Mouse (Mus musculus) E14TG2a.4 (cell line): Measurements from ENCODE around the gene Wasf1.

Experiments
- H3K27me3 ChIP-seq: 2 replicates; pipeline ENCODE4 v1.6.1; 2014; ENCODE audit warnings: low read length, control low read depth; ENCODE audit not compliant: insufficient read depth
- H3K36me3 ChIP-seq: 2 replicates; pipeline ENCODE4 v1.6.1; 2014; ENCODE audit warnings: low read length, control low read depth; ENCODE audit not compliant: insufficient read depth
- H3K4me1 ChIP-seq: replicated peaks from 2 replicates; pipeline ENCODE4 v1.6.1; 2014; ENCODE audit warnings: low read depth, low read length, control low read depth
- H3K4me3 ChIP-seq: replicated peaks from 2 replicates; pipeline ENCODE4 v1.5.1; 2014; ENCODE audit warnings: mild to moderate bottlenecking, low read length
- H3K9me3 ChIP-seq: 2 replicates; pipeline ENCODE4 v1.6.1; 2014; ENCODE audit warnings: low read length, control low read depth
- CTCF ChIP-seq: conservative IDR thresholded peaks from 2 replicates; pipeline ENCODE4 v1.5.1; 2014; ENCODE audit warnings: low read length
- NANOG ChIP-seq: IDR thresholded peaks from 2 replicates; pipeline ENCODE4 v1.6.1; 2014; ENCODE audit warnings: borderline replicate concordance, low read length, mixed read lengths
- POU5F1 ChIP-seq: IDR thresholded peaks from 2 replicates; pipeline ENCODE4 v1.6.1; 2014; ENCODE audit warnings: low read length, borderline replicate concordance

The Wasf1 gene

DNA sequence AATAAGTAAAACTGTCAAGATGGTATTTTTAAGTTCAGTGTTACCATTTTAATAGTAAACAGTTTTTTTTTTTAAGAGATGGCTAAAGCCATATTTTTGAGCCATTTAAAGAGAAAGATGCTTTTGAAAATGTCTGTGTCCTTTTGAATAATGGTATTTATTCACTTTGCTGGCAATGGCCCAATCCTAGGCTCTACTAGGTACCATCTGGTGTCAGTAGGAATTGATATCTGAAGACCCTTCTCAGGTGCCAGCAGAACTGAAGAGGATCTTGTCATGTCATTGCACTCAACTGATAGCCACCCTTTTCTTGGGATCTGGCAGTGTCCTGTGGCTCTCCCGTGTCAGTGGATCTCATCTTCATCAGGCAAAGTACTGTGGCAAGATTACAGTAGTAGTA is 22.9 kb downstream of the Wasf1 start:
- Histone ChIP-seq H3K9me3 (no peaks in the 10 kb centered on the region), H3K36me3 (no peaks in the 10 kb centered on the region), H3K4me3 (no peak overlapping the region), H3K4me1 (peaks cover 48% of the 10 kb centered on the region), H3K27me3 (no peaks in the 10 kb centered on the region)
- no peak for TF ChIP-seq CTCF
- no peak for TF ChIP-seq NANOG
- no peak for TF ChIP-seq POU5F1

DNA sequence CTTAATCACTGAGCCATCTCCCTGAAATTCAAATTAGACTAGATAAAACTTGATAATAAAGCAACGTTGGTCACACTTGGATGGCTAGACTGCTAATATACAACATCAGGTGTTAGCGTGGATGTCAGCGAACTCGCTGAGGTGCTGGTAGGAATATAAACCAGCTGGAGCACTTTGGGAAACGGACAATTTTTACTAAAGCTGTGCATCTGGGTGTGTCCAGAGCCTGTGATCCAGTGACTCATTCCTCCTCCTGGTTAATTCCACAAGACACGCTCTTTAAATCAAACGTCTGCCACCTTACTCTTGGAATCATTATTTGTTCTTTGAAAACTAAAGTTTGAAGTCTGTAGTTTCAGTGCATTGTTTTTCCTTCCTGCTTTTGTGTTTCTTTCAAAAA is 23.5 kb downstream of the Wasf1 start:
- peaks cover 51% of the 10 kb centered on the region for H3K4me1 ChIP-seq
- no peak for TF ChIP-seq POU5F1
- no peak for TF ChIP-seq NANOG
- TF ChIP-seq CTCF, result no peak
- no peaks in the 10 kb centered on the region for H3K36me3 ChIP-seq
- no peaks in the 10 kb centered on the region for H3K27me3 ChIP-seq
- no peaks in the 10 kb centered on the region for H3K9me3 ChIP-seq
- no peak overlapping the region for H3K4me3 ChIP-seq

DNA sequence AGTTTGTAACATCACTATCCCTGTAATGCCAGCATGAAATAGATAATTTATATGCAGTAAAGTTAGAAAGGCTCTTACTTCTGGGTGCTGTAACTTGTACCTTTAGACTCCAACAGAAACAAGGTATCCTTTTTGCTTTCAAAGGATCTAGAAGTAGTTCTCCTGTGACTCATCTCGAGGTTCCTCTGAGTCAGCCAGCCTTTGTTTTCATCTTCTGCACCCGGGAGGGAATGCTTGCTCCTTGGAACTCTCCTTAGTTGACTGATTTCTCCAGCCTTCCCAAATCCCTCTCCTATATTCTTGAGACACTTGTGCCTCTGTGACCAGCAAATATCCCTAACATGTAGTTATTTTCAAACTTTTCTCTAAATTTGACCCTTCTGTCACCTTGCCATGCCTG is 25.3 kb downstream of the Wasf1 start:
- no peak for TF ChIP-seq NANOG
- no peak for TF ChIP-seq CTCF
- TF ChIP-seq POU5F1, result no peak
- Histone ChIP-seq H3K9me3 (no peaks in the 10 kb centered on the region), H3K27me3 (no peaks in the 10 kb centered on the region), H3K36me3 (no peaks in the 10 kb centered on the region), H3K4me3 (no peak overlapping the region), H3K4me1 (peaks cover 36% of the 10 kb centered on the region)

DNA sequence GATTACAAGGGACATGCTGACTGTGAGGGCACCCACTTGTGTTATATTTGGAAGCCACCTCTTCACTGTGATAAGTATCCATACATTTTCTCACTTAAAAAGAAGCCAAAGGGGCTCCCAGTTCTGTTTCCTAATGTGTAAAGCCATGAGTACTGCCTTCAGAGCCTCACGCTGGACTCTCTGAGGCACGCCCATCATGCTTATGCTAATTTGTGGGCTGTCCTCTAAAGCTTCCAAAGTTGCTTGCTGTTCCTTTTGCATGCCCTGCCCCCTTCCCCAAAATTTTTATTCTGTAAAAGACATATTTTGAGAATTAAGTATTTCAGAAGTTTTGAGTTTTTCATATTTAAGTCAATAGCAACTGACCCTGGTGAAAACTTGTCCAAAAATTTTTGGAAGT is 27.5 kb downstream of the Wasf1 start:
- no peak for TF ChIP-seq CTCF
- TF ChIP-seq POU5F1, result no peak
- no peak for TF ChIP-seq NANOG
- H3K36me3 ChIP-seq, result no peaks in the 10 kb centered on the region
- peaks cover 31% of the 10 kb centered on the region for H3K4me1 ChIP-seq
- H3K9me3 ChIP-seq, result no peaks in the 10 kb centered on the region
- peak overlapping the region; percentile 51 for H3K4me3 ChIP-seq
- no peaks in the 10 kb centered on the region for H3K27me3 ChIP-seq

DNA sequence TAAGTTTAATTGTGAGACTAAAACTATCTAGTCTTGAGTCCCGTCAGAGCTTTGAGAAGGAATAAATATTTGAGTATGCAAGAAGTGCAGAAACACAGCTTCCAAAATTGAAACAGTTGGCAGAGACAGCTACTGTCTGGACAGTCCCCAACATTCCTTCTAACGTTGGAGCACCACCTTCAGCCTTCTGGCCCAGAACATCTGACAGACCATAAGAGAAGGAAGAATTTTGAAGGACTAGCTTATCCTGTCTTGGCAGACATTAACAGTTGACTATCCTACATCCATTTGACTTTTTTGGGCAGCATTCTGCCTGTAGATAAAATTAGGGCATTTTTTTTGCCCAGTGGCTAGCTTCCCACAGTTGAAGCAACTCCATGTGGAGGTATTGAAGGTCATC is 32.0 kb downstream of the Wasf1 start:
- Histone ChIP-seq H3K4me1 (peaks cover 28% of the 10 kb centered on the region), H3K9me3 (no peaks in the 10 kb centered on the region), H3K36me3 (no peaks in the 10 kb centered on the region), H3K27me3 (no peaks in the 10 kb centered on the region), H3K4me3 (no peak overlapping the region)
- TF ChIP-seq CTCF (no peak), POU5F1 (no peak), NANOG (no peak)

DNA sequence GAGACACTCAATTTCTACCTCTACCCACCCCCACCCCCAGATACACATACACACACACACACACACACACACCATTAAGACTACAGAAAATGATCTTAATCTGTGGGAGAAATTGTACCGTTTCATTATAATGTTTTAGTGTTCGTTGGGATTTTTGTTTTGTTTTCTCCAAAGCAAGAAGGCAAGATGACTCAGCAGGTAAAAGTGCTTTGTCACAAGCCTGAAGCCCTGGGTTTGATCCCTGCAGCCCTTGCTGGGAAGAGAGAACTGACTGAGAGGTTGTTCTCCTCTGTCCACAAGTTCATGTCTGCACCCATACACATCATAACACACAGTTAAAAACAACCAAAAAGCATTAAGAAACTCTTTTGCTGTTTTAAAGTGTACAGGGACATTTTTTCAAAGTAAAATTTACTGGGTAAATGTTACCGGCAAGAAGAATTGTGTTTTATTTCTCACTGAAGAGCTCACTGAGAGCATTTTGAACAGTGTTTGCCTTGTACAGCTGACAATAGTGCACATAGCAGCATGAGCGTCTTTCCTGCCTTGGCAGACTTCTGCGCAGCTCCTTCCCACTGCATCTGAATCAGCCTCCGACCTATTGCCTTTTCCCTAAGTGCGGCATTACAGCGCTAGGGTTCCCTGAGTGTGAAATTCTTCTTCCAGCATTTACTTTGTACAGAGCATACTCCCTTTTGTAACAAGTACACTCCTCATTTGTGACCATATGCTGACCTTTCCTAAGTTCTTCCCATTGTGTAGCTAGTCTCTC is 35.6 kb downstream of the Wasf1 start:
- H3K27me3 ChIP-seq, result no peaks in the 10 kb centered on the region
- H3K4me1 ChIP-seq, result peaks cover 19% of the 10 kb centered on the region
- TF ChIP-seq NANOG (no peak), POU5F1 (no peak), CTCF (no peak)
- H3K36me3 ChIP-seq, result peaks cover 9% of the 10 kb centered on the region; the same call in 1 of the 2 replicates
- H3K4me3 ChIP-seq, result no peak overlapping the region
- no peaks in the 10 kb centered on the region for H3K9me3 ChIP-seq

DNA sequence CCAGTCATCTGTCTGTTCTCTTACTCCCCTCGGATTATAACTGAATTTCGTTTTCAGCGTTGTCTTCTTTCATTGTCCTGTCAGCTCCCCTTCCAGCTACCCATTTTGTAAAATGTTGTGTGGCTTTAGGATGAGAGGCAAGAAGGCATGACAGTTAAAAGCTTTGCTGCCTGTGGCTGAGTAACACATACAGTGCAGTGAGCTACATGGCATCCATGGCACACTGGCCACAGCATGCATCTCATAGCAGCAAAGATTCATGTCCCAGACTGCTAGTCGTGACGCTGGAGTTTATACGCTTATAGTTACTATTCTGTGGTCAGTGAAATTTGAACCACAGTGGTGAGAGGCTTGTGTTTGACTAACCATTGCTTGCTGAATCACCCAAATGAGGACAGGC is 36.2 kb downstream of the Wasf1 start:
- H3K9me3 ChIP-seq, result no peaks in the 10 kb centered on the region
- no peaks in the 10 kb centered on the region for H3K27me3 ChIP-seq
- no peak overlapping the region for H3K4me3 ChIP-seq
- no peak for TF ChIP-seq NANOG
- TF ChIP-seq CTCF, result no peak
- no peak for TF ChIP-seq POU5F1
- peaks cover 19% of the 10 kb centered on the region for H3K4me1 ChIP-seq
- peaks cover 10% of the 10 kb centered on the region; the same call in 1 of the 2 replicates for H3K36me3 ChIP-seq

DNA sequence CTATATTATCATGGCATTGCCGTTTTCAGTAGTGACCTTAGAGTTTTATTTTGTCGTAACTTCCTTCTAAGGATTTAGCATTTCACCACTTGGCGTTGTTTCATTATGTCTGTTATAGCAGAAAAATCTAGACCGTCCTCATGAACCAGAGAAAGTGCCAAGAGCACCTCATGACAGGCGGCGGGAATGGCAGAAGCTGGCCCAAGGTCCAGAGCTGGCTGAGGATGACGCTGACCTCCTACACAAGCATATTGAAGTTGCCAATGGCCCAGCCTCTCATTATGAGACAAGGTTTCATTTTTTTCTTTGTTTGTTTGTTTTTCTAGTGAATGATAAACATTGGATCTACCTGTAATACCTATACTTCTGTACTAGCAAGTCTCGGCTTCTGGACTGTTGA is 49.7 kb downstream of the Wasf1 start:
- Histone ChIP-seq H3K36me3 (peaks cover 65% of the 10 kb centered on the region), H3K9me3 (no peaks in the 10 kb centered on the region), H3K4me1 (peaks cover 19% of the 10 kb centered on the region), H3K4me3 (no peak overlapping the region), H3K27me3 (no peaks in the 10 kb centered on the region)
- TF ChIP-seq CTCF (no peak), NANOG (no peak), POU5F1 (no peak)

DNA sequence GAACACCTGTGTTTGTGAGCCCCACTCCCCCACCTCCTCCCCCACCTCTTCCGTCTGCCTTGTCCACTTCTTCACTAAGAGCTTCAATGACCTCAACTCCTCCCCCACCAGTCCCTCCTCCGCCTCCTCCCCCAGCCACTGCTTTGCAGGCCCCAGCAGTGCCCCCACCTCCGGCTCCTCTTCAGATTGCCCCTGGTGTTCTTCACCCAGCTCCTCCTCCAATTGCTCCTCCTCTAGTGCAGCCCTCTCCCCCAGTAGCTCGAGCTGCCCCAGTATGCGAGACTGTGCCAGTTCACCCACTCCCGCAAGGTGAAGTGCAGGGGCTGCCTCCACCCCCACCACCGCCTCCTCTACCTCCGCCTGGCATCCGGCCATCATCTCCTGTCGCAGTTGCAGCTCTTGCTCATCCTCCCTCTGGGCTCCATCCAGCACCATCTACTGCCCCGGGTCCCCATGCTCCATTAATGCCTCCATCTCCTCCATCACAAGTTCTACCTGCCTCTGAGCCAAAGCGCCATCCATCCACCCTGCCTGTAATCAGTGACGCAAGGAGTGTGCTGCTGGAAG is 53.0 kb downstream of the Wasf1 start:
- Histone ChIP-seq H3K4me3 (peak overlapping the region; percentile 45), H3K27me3 (no peaks in the 10 kb centered on the region), H3K4me1 (peaks cover 19% of the 10 kb centered on the region), H3K36me3 (peaks cover 73% of the 10 kb centered on the region), H3K9me3 (no peaks in the 10 kb centered on the region)
- no peak for TF ChIP-seq POU5F1
- TF ChIP-seq CTCF, result no peak
- TF ChIP-seq NANOG, result no peak
